Mouse (Mus musculus): ENCODE results near the gene Slmap. TPM values are rescaled to one million over a fixed set of nuclear protein-coding genes. Genes with fewer than 3 reads are reported as not detected.
A peak's percentile ranks its signal among the peaks of the same experiment; 100 is the strongest.

The Slmap gene
- polyA plus RNA-seq, 1 experiment from 2014 or later, result 19.1 TPM

GRCm38 (mm10) chr14:26376652-26377051, 158.1 kb downstream of the Slmap start:
- H3K9me3 ChIP-seq (ENCODE audit: control insufficient read depth, low read length), result no peaks in the 10 kb centered on the region
- H3K27me3 ChIP-seq (ENCODE audit: control insufficient read depth, insufficient read depth, low read length), result no peaks in the 10 kb centered on the region
- WGBS, result 5% methylated on average over 2 of the region's 2 CpGs
- no peak overlapping the region for H3K4me3 ChIP-seq (replicated peaks; ENCODE audit: low read depth, low read length)
- ATAC-seq (ENCODE audit: low FRiP score, low TSS enrichment), result no peak
- H3K4me2 ChIP-seq (ENCODE audit: low read length), result no peak overlapping the region
- H3K9ac ChIP-seq (replicated peaks; ENCODE audit: low read length), result no peak overlapping the region
- peak; percentile 85 for DNase-seq
- H3K36me3 ChIP-seq (ENCODE audit: control insufficient read depth, insufficient read depth, low read length), result no peaks in the 10 kb centered on the region
- H3K4me1 ChIP-seq (ENCODE audit: control insufficient read depth, insufficient read depth, low read length), result no peaks in the 10 kb centered on the region
- no peak overlapping the region for H3K27ac ChIP-seq (replicated peaks; ENCODE audit: low read depth, low read length)

Other genes starting within 250 kb of the Slmap start
- 16.5 and 18.5 TPM in 2 replicates for gene Dennd6a, start 38.9 kb upstream of the Slmap start, polyA plus RNA-seq (2014; fragmentation: Nextera tagmentation; extraction: Ambion mirVana)
- 544 and 580 TPM in 2 replicates for gene Arf4, start 103.1 kb upstream of the Slmap start, polyA plus RNA-seq (2014; fragmentation: Nextera tagmentation; extraction: Ambion mirVana)
- gene Pde12, start 135.0 kb upstream of the Slmap start, polyA plus RNA-seq (2014; fragmentation: Nextera tagmentation; extraction: Ambion mirVana), result 14.6 and 15.6 TPM in 2 replicates
- gene Dnah12, start 158.3 kb upstream of the Slmap start, polyA plus RNA-seq (2014; fragmentation: Nextera tagmentation; extraction: Ambion mirVana), result 0.04 and 0.12 TPM in 2 replicates